8 mouse cellular contexts compared by ENCODE assay signal in the genomic region with DNA sequence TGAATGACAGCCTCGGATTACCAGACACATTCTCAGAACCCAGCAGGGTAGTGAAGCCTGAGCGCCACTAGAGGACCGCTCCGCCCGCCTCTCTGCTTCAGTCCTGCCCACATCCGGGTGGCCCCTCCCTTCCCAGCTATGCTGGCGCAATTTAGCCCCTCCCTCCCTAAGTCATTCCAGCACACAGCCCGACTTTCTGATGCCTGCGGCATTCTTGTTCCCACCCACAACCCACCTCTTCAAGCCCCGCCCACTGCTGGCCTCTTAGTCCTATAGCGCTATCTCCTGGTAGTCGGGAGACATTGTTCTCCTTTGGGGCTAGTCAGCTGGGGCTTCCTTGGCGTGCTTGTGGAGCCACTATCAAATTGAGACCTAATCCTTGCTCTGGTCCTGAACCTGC. TPM values are rescaled to one million over a fixed set of nuclear protein-coding genes. Genes with fewer than 3 reads are reported as not detected.
DNase-seq lines count a peak whose midpoint lies in the region; ATAC-seq and TF ChIP-seq lines count a peak whose summit lies in the region.

No protein-coding gene starts in this region.

- no peaks in the 10 kb centered on the region for H3K9me3 ChIP-seq in ES-Bruce4 (replicated peaks; ENCODE audit: control insufficient read depth, insufficient read depth, low read length, poor library complexity, severe bottlenecking)
- H3K9me3 ChIP-seq in forebrain, embryonic 13.5 days (replicated peaks) = no peaks in the 10 kb centered on the region
- no peaks in the 10 kb centered on the region for H3K9me3 ChIP-seq in liver, postnatal 0 days (ENCODE audit: low read length)
- H3K9me3 ChIP-seq in neural tube, embryonic 15.5 days (replicated peaks) = no peaks in the 10 kb centered on the region

- DNase-seq in heart, postnatal 10 days = peak; percentile 95
- peak; percentile 90 for DNase-seq in large intestine, adult 2 months (ENCODE audit: low read depth, low spot score)
- DNase-seq in liver, postnatal 0 days = peak; percentile 92
- peak; percentile 91 for DNase-seq in testis, postnatal 14 days (ENCODE audit: low spot score)

- peak; percentile 57 for TF ChIP-seq EP300 in ES-Bruce4 (IDR thresholded peaks at IDR 0.05; ENCODE audit: insufficient read depth, low read depth, low read length)
- TF ChIP-seq EP300 in liver, postnatal 0 days (IDR thresholded peaks at IDR 0.05; ENCODE audit: low read depth) = no peak

- no peak overlapping the region for H3K27ac ChIP-seq in ES-Bruce4 (ENCODE audit: insufficient read depth, low read length)
- no peak overlapping the region for H3K27ac ChIP-seq in forebrain, embryonic 13.5 days
- no peak overlapping the region for H3K27ac ChIP-seq in liver, postnatal 0 days (ENCODE audit: low read depth)
- peak overlapping the region; percentile 18; the same call in 1 of the 2 replicates for H3K27ac ChIP-seq in neural tube, embryonic 15.5 days (replicated peaks)

- peak; percentile 82 for TF ChIP-seq CTCF in ES-Bruce4 (IDR thresholded peaks at IDR 0.05; ENCODE audit: low read depth, low read length)
- TF ChIP-seq CTCF in liver, postnatal 0 days (IDR thresholded peaks at IDR 0.05; ENCODE audit: low read depth) = peak; percentile 90

- intact Hi-C loops in heart, postnatal 10 days (cut with DNase I) = loop anchor here (1.0 to 5.0 kb wide), 3 partner anchors 61 to 106 kb away; a partner anchor contains a TSS

- H3K4me2 ChIP-seq in forebrain, embryonic 13.5 days = peak overlapping the region; percentile 55
- H3K4me2 ChIP-seq in liver, postnatal 0 days (ENCODE audit: low read depth, low read length) = peak overlapping the region; percentile 66
- H3K4me2 ChIP-seq in neural tube, embryonic 15.5 days = peak overlapping the region; percentile 54

- H3K4me1 ChIP-seq in ES-Bruce4 (ENCODE audit: control insufficient read depth, insufficient read depth, low read length) = peaks cover 2% of the 10 kb centered on the region
- H3K4me1 ChIP-seq in forebrain, embryonic 13.5 days = peaks cover 35% of the 10 kb centered on the region
- peaks cover 9% of the 10 kb centered on the region for H3K4me1 ChIP-seq in liver, postnatal 0 days (ENCODE audit: insufficient read depth)
- peaks cover 38% of the 10 kb centered on the region for H3K4me1 ChIP-seq in neural tube, embryonic 15.5 days

- H3K9ac ChIP-seq in ES-Bruce4 (ENCODE audit: low read depth, poor library complexity, severe bottlenecking) = no peak overlapping the region
- peak overlapping the region; percentile 53 for H3K9ac ChIP-seq in forebrain, embryonic 13.5 days
- H3K9ac ChIP-seq in liver, postnatal 0 days (replicated peaks) = no peak overlapping the region
- H3K9ac ChIP-seq in neural tube, embryonic 15.5 days (replicated peaks) = 0 out of 2 replicates have a peak overlapping the region, but pooled peaks have one; percentile 24

- no peaks in the 10 kb centered on the region for H3K27me3 ChIP-seq in ES-Bruce4 (ENCODE audit: control insufficient read depth, insufficient read depth, low read length, poor library complexity, severe bottlenecking)
- H3K27me3 ChIP-seq in forebrain, embryonic 13.5 days = no peaks in the 10 kb centered on the region
- no peaks in the 10 kb centered on the region for H3K27me3 ChIP-seq in liver, postnatal 0 days (ENCODE audit: insufficient read depth, low read length)
- no peaks in the 10 kb centered on the region for H3K27me3 ChIP-seq in neural tube, embryonic 15.5 days (replicated peaks)

- ATAC-seq in cerebellum, adult (ENCODE audit: insufficient number of reproducible peaks, low FRiP score, low TSS enrichment) = peak; percentile 88
- peak; percentile 90 for ATAC-seq in forebrain, embryonic 13.5 days
- peak; percentile 99 for ATAC-seq in liver, postnatal 0 days
- peak; percentile 88 for ATAC-seq in neural tube, embryonic 15.5 days (ENCODE audit: low FRiP score)

- no peak overlapping the region for H3K4me3 ChIP-seq in ES-Bruce4 (ENCODE audit: low read depth, low read length)
- H3K4me3 ChIP-seq in forebrain, embryonic 13.5 days = peak overlapping the region; percentile 24
- no peak overlapping the region for H3K4me3 ChIP-seq in liver, postnatal 0 days (ENCODE audit: low read depth, low read length)
- peak overlapping the region; percentile 26 for H3K4me3 ChIP-seq in neural tube, embryonic 15.5 days (replicated peaks)

- 0% methylated on average over 13 of the region's 13 CpGs for WGBS in forebrain, embryonic 13.5 days
- WGBS in large intestine, adult 2 months = under 1% methylated on average over 13 of the region's 13 CpGs
- WGBS in liver, postnatal 0 days (ENCODE audit: insufficient replicate concordance) = under 1% methylated on average over 13 of the region's 13 CpGs
- under 1% methylated on average over 13 of the region's 13 CpGs for WGBS in neural tube, embryonic 15.5 days

- TF ChIP-seq POLR2A in ES-Bruce4 (IDR thresholded peaks at IDR 0.05; ENCODE audit: insufficient read depth, low read length) = no peak

- H3K36me3 ChIP-seq in ES-Bruce4 (ENCODE audit: control insufficient read depth, insufficient read depth, low read length, poor library complexity, severe bottlenecking) = no peaks in the 10 kb centered on the region
- H3K36me3 ChIP-seq in forebrain, embryonic 13.5 days (ENCODE audit: poor library complexity, severe bottlenecking) = peaks cover 7% of the 10 kb centered on the region; the same call in 1 of the 2 replicates
- no peaks in the 10 kb centered on the region for H3K36me3 ChIP-seq in liver, postnatal 0 days (replicated peaks; ENCODE audit: insufficient read depth, low read length)
- H3K36me3 ChIP-seq in neural tube, embryonic 15.5 days = no peaks in the 10 kb centered on the region

RNA-seq across cellular contexts. Expression of a gene that starts 11.0 kb away (rescaled TPM):
- polyA plus RNA-seq in ES-Bruce4 (2011; ENCODE audit: insufficient read depth, insufficient read length, low read depth, missing spikeins) = 0.43 and 0.62 TPM in 2 replicates
- polyA plus RNA-seq in forebrain, embryonic 13.5 days (2015; fragmentation: Nextera tagmentation; extraction: Ambion mirVana) = 4.7 TPM in 2 replicates
- total RNA-seq in heart, postnatal 10 days (2021) = under 1 TPM; 0.05 to 0.07 TPM
- 2.0 and 2.2 TPM in 2 replicates for polyA plus RNA-seq in large intestine, adult 2 months (2012; rRNA removed)
- polyA plus RNA-seq in liver, postnatal 0 days (2015; fragmentation: Nextera tagmentation; extraction: Ambion mirVana) = 0.58 and 0.59 TPM in 2 replicates
- 8.8 and 9.7 TPM in 2 replicates for polyA plus RNA-seq in neural tube, embryonic 15.5 days (2015; fragmentation: Nextera tagmentation; extraction: Ambion mirVana)

Comparison
In these comparisons a context has a peak if more than half of its experiments do, and no peak if none do; other contexts are left out.
1. H3K4me3 ChIP-seq: peak in forebrain, embryonic 13.5 days (single experiment) and neural tube, embryonic 15.5 days (single experiment); none in ES-Bruce4 (single experiment) and liver, postnatal 0 days (single experiment).
2. H3K9ac ChIP-seq: peak in forebrain, embryonic 13.5 days (single experiment) and neural tube, embryonic 15.5 days (single experiment); none in ES-Bruce4 (single experiment) and liver, postnatal 0 days (single experiment).
3. Peak in every context shown above with its lines, with median percentiles within 50 percentile points of each other: ATAC-seq, H3K4me2 ChIP-seq and DNase-seq.